Mouse (Mus musculus) midbrain, embryonic 11.5 days (tissue): ENCODE measurements around the gene Akr1a1. TPM values are rescaled to one million over a fixed set of nuclear protein-coding genes. Genes with fewer than 3 reads are reported as not detected.

ENCODE experiments used
- ATAC-seq: fragments of 200-750 bp; cut with Nextera tagmentation; 2 replicates; pipeline ENCODE4 v1.8.0; 2017; ENCODE audit warnings: moderate TSS enrichment, moderate library complexity; ENCODE audit not compliant: low FRiP score
- DNase-seq: peaks from one replicate; pipeline ENCODE4 v3.0.0; 2015; ENCODE audit warnings: low spot score; ENCODE audit errors: missing footprints
- H3K27ac ChIP-seq: fragments of 300-500 bp; sonication (generic); 2 replicates; pipeline ENCODE4 v1.5.1; 2014; ENCODE audit warnings: low read depth, low read length
- H3K27me3 ChIP-seq: fragments of 300-500 bp; sonication (generic); 2 replicates; pipeline ENCODE4 v1.6.1; 2014; ENCODE audit warnings: mild to moderate bottlenecking, low read length, moderate library complexity, mixed read lengths; ENCODE audit not compliant: control insufficient read depth, insufficient read depth
- H3K36me3 ChIP-seq: fragments of 300-500 bp; sonication (generic); 2 replicates; pipeline ENCODE4 v1.6.1; 2014; ENCODE audit warnings: mild to moderate bottlenecking, low read length, moderate library complexity, mixed read lengths; ENCODE audit not compliant: control insufficient read depth, insufficient read depth
- H3K4me1 ChIP-seq: fragments of 300-500 bp; sonication (generic); 2 replicates; pipeline ENCODE4 v1.6.1; 2014; ENCODE audit warnings: low read length; ENCODE audit not compliant: control insufficient read depth, insufficient read depth
- H3K4me2 ChIP-seq: fragments of 300-500 bp; sonication (generic); 2 replicates; pipeline ENCODE4 v1.6.1; 2014; ENCODE audit warnings: mild to moderate bottlenecking, moderate library complexity
- H3K4me3 ChIP-seq: fragments of 300-500 bp; sonication (generic); 2 replicates; pipeline ENCODE4 v1.5.1; 2014; ENCODE audit warnings: low read depth, low read length
- H3K9ac ChIP-seq: fragments of 300-500 bp; sonication (generic); 2 replicates; pipeline ENCODE4 v1.6.1; 2014; ENCODE audit warnings: low read length
- H3K9me3 ChIP-seq: fragments of 300-500 bp; sonication (generic); 2 replicates; pipeline ENCODE4 v1.6.1; 2016; ENCODE audit warnings: low read length; ENCODE audit not compliant: control insufficient read depth
- WGBS: fragments of 180-500 bp; shearing (Covaris S2); extraction: QIAGEN DNeasy Blood & Tissue Kit; methylation state at CpG from one replicate; pipeline ENCODE4 v1.1.7; 2014; 5-methylcytosine and 5-hydroxymethylcytosine counted together
- polyA plus RNA-seq: library from polyadenylated mRNA; unstranded; fragments of >200 nt; fragmentation: Nextera tagmentation; extraction: Ambion mirVana; gene quantifications from 2 replicates; pipeline ENCODE4 v1.2.1, GENCODE M21; 2014

Gene Akr1a1
- polyA plus RNA-seq, 1 experiment from 2014 or later = 544 TPM

GRCm38 (mm10) chr4:116650365-116650764 lies 1.1 kb downstream of the Akr1a1 start:
- no peak for ATAC-seq
- H3K4me3 ChIP-seq = peak overlapping the region; percentile 65
- no peaks in the 10 kb centered on the region for H3K9me3 ChIP-seq
- H3K4me1 ChIP-seq = peaks cover 15% of the 10 kb centered on the region
- peak; percentile 84 for DNase-seq
- H3K27me3 ChIP-seq = no peaks in the 10 kb centered on the region
- peak overlapping the region; percentile 60 for H3K4me2 ChIP-seq
- 39% methylated on average over 5 of the region's 5 CpGs for WGBS
- peak overlapping the region; percentile 84 for H3K9ac ChIP-seq
- no peak overlapping the region for H3K27ac ChIP-seq
- H3K36me3 ChIP-seq = peaks cover 6% of the 10 kb centered on the region

GRCm38 (mm10) chr4:116649411-116649810 lies 2.1 kb downstream of the Akr1a1 start:
- Histone ChIP-seq H3K4me1 (peaks cover 15% of the 10 kb centered on the region), H3K9ac (no peak overlapping the region), H3K27ac (no peak overlapping the region), H3K9me3 (no peaks in the 10 kb centered on the region), H3K36me3 (peaks cover 7% of the 10 kb centered on the region), H3K4me3 (no peak overlapping the region), H3K4me2 (peak overlapping the region; percentile 60; the same call in 1 of the 2 replicates), H3K27me3 (no peaks in the 10 kb centered on the region)
- WGBS = 97% methylated on average over 2 of the region's 2 CpGs
- DNase-seq (no peak), ATAC-seq (no peak)

GRCm38 (mm10) chr4:116645624-116646023 lies 5.9 kb downstream of the Akr1a1 start:
- H3K9me3 ChIP-seq = no peaks in the 10 kb centered on the region
- no peak overlapping the region for H3K4me3 ChIP-seq
- H3K4me1 ChIP-seq = peaks cover 15% of the 10 kb centered on the region
- ATAC-seq (no peak), DNase-seq (peak; percentile 77)
- peaks cover 20% of the 10 kb centered on the region for H3K36me3 ChIP-seq
- H3K9ac ChIP-seq = no peak overlapping the region
- 93% methylated on average over 7 of the region's 7 CpGs for WGBS
- H3K27ac ChIP-seq = no peak overlapping the region
- no peak overlapping the region for H3K4me2 ChIP-seq
- no peaks in the 10 kb centered on the region for H3K27me3 ChIP-seq

- peak; percentile 85 for DNase-seq
These were observed 7.2 kb downstream of the Akr1a1 start for GRCm38 (mm10) chr4:116644326-116644725.

GRCm38 (mm10) chr4:116642071-116642470 lies 9.4 kb downstream of the Akr1a1 start:
- WGBS = 90% methylated on average over 1 of the region's 1 CpGs
- Histone ChIP-seq H3K4me3 (no peak overlapping the region), H3K36me3 (peaks cover 33% of the 10 kb centered on the region), H3K9ac (no peak overlapping the region), H3K27ac (no peak overlapping the region), H3K4me2 (no peak overlapping the region), H3K27me3 (no peaks in the 10 kb centered on the region), H3K4me1 (no peaks in the 10 kb centered on the region; the same call in 1 of the 2 replicates), H3K9me3 (no peaks in the 10 kb centered on the region)
- ATAC-seq = no peak
- DNase-seq = peak; percentile 68

More at GRCm38 (mm10) chr4:116644326-116644725, 7.2 kb downstream of the Akr1a1 start:
- Histone ChIP-seq H3K4me1 (peaks cover 6% of the 10 kb centered on the region; the same call in 1 of the 2 replicates), H3K36me3 (peaks cover 23% of the 10 kb centered on the region), H3K27me3 (no peaks in the 10 kb centered on the region), H3K9me3 (no peaks in the 10 kb centered on the region), H3K9ac (no peak overlapping the region), H3K4me2 (no peak overlapping the region), H3K27ac (no peak overlapping the region), H3K4me3 (no peak overlapping the region)
- no peak for ATAC-seq
- WGBS = 64% methylated on average over 6 of the region's 6 CpGs

GRCm38 (mm10) chr4:116638821-116639220 lies 12.7 kb downstream of the Akr1a1 start:
- no peak for ATAC-seq
- WGBS = 96% methylated on average over 6 of the region's 6 CpGs
- no peak overlapping the region for H3K27ac ChIP-seq
- H3K27me3 ChIP-seq = no peaks in the 10 kb centered on the region
- H3K4me1 ChIP-seq = no peaks in the 10 kb centered on the region
- peak; percentile 35 for DNase-seq
- H3K4me3 ChIP-seq = no peak overlapping the region
- no peak overlapping the region for H3K9ac ChIP-seq
- peaks cover 42% of the 10 kb centered on the region for H3K36me3 ChIP-seq
- H3K4me2 ChIP-seq = no peak overlapping the region
- H3K9me3 ChIP-seq = no peaks in the 10 kb centered on the region

GRCm38 (mm10) chr4:116635197-116635596 lies 16.3 kb downstream of the Akr1a1 start:
- WGBS = 98% methylated on average over 1 of the region's 1 CpGs
- no peak overlapping the region for H3K4me2 ChIP-seq
- peaks cover 26% of the 10 kb centered on the region for H3K36me3 ChIP-seq
- H3K4me3 ChIP-seq = no peak overlapping the region
- H3K9ac ChIP-seq = no peak overlapping the region
- ATAC-seq = no peak
- no peaks in the 10 kb centered on the region for H3K4me1 ChIP-seq
- no peak overlapping the region for H3K27ac ChIP-seq
- H3K9me3 ChIP-seq = no peaks in the 10 kb centered on the region
- DNase-seq = peak; percentile 61
- H3K27me3 ChIP-seq = no peaks in the 10 kb centered on the region

GRCm38 (mm10) chr4:116627722-116628662 lies 23.5 kb downstream of the Akr1a1 start, which contains the start of gene Nasp:
Gene Nasp (minus strand): TSS chr4:116627941.
- Histone ChIP-seq H3K27me3 (no peaks in the 10 kb centered on the region), H3K4me2 (peak within 1 kb of the TSS; percentile 85), H3K4me3 (peak within 1 kb of the TSS; percentile 99), H3K36me3 (0 out of 2 replicates have a peak, but pooled peaks cover 4% of the 10 kb centered on the region), H3K9ac (peak within 1 kb of the TSS; percentile 99), H3K27ac (peak within 1 kb of the TSS; percentile 92), H3K9me3 (no peaks in the 10 kb centered on the region), H3K4me1 (peaks cover 8% of the 10 kb centered on the region)
- ATAC-seq = peak; percentile 89
- DNase-seq = peak; percentile 98
- WGBS = 8% methylated on average over 23 of the region's 23 CpGs

- Histone ChIP-seq H3K4me2 (peak overlapping the region; percentile 85), H3K9me3 (no peaks in the 10 kb centered on the region), H3K9ac (peak overlapping the region; percentile 99), H3K27me3 (no peaks in the 10 kb centered on the region), H3K4me1 (peaks cover 8% of the 10 kb centered on the region), H3K36me3 (0 out of 2 replicates have a peak, but pooled peaks cover 4% of the 10 kb centered on the region), H3K4me3 (peak overlapping the region; percentile 99), H3K27ac (peak overlapping the region; percentile 92)
- 0% methylated on average over 13 of the region's 13 CpGs for WGBS
- peak; percentile 99 for DNase-seq
- peak; percentile 93 for ATAC-seq
These were observed 24.1 kb downstream of the Akr1a1 start for GRCm38 (mm10) chr4:116627359-116627716.
